9 mouse cellular contexts compared by ENCODE assay signal in genomic region chr1:173377380-173378112, GRCm38 (mm10). TPM values are rescaled to one million over a fixed set of nuclear protein-coding genes. Genes with fewer than 3 reads are reported as not detected.
DNase-seq lines count a peak whose midpoint lies in the region; ATAC-seq and TF ChIP-seq lines count a peak whose summit lies in the region.
"Had no signal": no experiment of that assay in that cellular context is flagged by ENCODE, and none has a peak within 500 bp of the region (broad histone marks: within the 10 kb centered on the region; RNA-seq: fewer than 3 reads in every experiment).

No protein-coding gene starts in this region.

- H3K4me1 ChIP-seq in kidney, adult 2 months (ENCODE audit: control insufficient read depth, insufficient read depth, low read length) = no peaks in the 10 kb centered on the region
- H3K4me1 ChIP-seq in kidney, embryonic 16.5 days (ENCODE audit: insufficient read depth, low read length) = no peaks in the 10 kb centered on the region
- H3K4me1 ChIP-seq in forebrain, embryonic 15.5 days = no peaks in the 10 kb centered on the region
- H3K4me1 ChIP-seq in hindbrain, embryonic 14.5 days (replicated peaks; ENCODE audit: control insufficient read depth, insufficient read depth, low read length) = no peaks in the 10 kb centered on the region
- H3K4me1 ChIP-seq in midbrain, embryonic 10.5 days = peaks cover 8% of the 10 kb centered on the region; the same call in 1 of the 2 replicates

- H3K36me3 ChIP-seq in kidney, adult 2 months (ENCODE audit: control insufficient read depth, insufficient read depth, low read length) = no peaks in the 10 kb centered on the region
- H3K36me3 ChIP-seq in kidney, embryonic 16.5 days (ENCODE audit: insufficient read depth, low read length) = no peaks in the 10 kb centered on the region
- H3K36me3 ChIP-seq in forebrain, embryonic 15.5 days = no peaks in the 10 kb centered on the region
- no peaks in the 10 kb centered on the region for H3K36me3 ChIP-seq in hindbrain, embryonic 14.5 days (replicated peaks; ENCODE audit: control insufficient read depth, insufficient read depth)
- H3K36me3 ChIP-seq in midbrain, embryonic 10.5 days = no peaks in the 10 kb centered on the region

- H3K27ac ChIP-seq in kidney, adult 2 months (ENCODE audit: insufficient read depth, low read depth, low read length) = no peak overlapping the region
- H3K27ac ChIP-seq in kidney, embryonic 16.5 days (ENCODE audit: low read length) = no peak overlapping the region
- H3K27ac ChIP-seq in forebrain, embryonic 15.5 days (replicated peaks) = no peak overlapping the region
- H3K27ac ChIP-seq in hindbrain, embryonic 14.5 days = no peak overlapping the region
- no peak overlapping the region for H3K27ac ChIP-seq in midbrain, embryonic 10.5 days (replicated peaks)
- H3K27ac ChIP-seq: macrophage had no signal

- ATAC-seq in kidney, embryonic 16.5 days (ENCODE audit: low FRiP score, low TSS enrichment) = no peak
- ATAC-seq in forebrain, embryonic 15.5 days (replicated peaks) = peak; percentile 87
- peak; percentile 89 for ATAC-seq in hindbrain, embryonic 14.5 days (ENCODE audit: low FRiP score)

- H3K4me3 ChIP-seq in kidney, adult 2 months (ENCODE audit: insufficient read depth, low read depth, low read length) = no peak overlapping the region
- no peak overlapping the region for H3K4me3 ChIP-seq in kidney, embryonic 16.5 days (ENCODE audit: low read length)
- H3K4me3 ChIP-seq in forebrain, embryonic 15.5 days = no peak overlapping the region
- no peak overlapping the region for H3K4me3 ChIP-seq in hindbrain, embryonic 14.5 days (replicated peaks; ENCODE audit: low read length)
- H3K4me3 ChIP-seq in midbrain, embryonic 10.5 days = no peak overlapping the region

- DNase-seq in kidney, adult 2 months = peak; percentile 19
- DNase-seq in cerebellum, adult 11 months = peak; percentile 84
- peak; percentile 80 for DNase-seq in hindbrain, embryonic 14.5 days (ENCODE audit: low spot score)
- peak; percentile 40 to 84 for DNase-seq in left cerebral cortex, adult 9 months (ENCODE audit: low spot score in 2 of 2)
- peak; percentile 49 for DNase-seq in midbrain, embryonic 10.5 days (ENCODE audit: low spot score)
- peak; percentile 84 for DNase-seq in right cerebral cortex, postnatal 4 days

- no peaks in the 10 kb centered on the region for H3K9me3 ChIP-seq in kidney, embryonic 16.5 days (ENCODE audit: low read length)
- H3K9me3 ChIP-seq in forebrain, embryonic 15.5 days = no peaks in the 10 kb centered on the region
- H3K9me3 ChIP-seq in hindbrain, embryonic 14.5 days (ENCODE audit: control insufficient read depth, low read length) = no peaks in the 10 kb centered on the region
- H3K9me3 ChIP-seq in midbrain, embryonic 10.5 days (replicated peaks) = no peaks in the 10 kb centered on the region

- no peaks in the 10 kb centered on the region for H3K27me3 ChIP-seq in kidney, adult 2 months (replicated peaks; ENCODE audit: control insufficient read depth, insufficient read depth, low read length)
- no peaks in the 10 kb centered on the region for H3K27me3 ChIP-seq in kidney, embryonic 16.5 days (ENCODE audit: insufficient read depth, low read length)
- no peaks in the 10 kb centered on the region for H3K27me3 ChIP-seq in forebrain, embryonic 15.5 days
- no peaks in the 10 kb centered on the region for H3K27me3 ChIP-seq in hindbrain, embryonic 14.5 days (ENCODE audit: control insufficient read depth, insufficient read depth, low read length)
- H3K27me3 ChIP-seq in midbrain, embryonic 10.5 days (ENCODE audit: low read depth, poor library complexity, severe bottlenecking) = no peaks in the 10 kb centered on the region

- no peak overlapping the region for H3K9ac ChIP-seq in kidney, embryonic 16.5 days (replicated peaks; ENCODE audit: low read length)
- H3K9ac ChIP-seq in forebrain, embryonic 15.5 days (replicated peaks) = no peak overlapping the region
- H3K9ac ChIP-seq in hindbrain, embryonic 14.5 days = no peak overlapping the region

- TF ChIP-seq CTCF in kidney, adult 2 months (conservative IDR thresholded peaks at IDR 0.05; ENCODE audit: insufficient read depth, insufficient read length, low read depth, low read length) = peak; percentile 82

- H3K4me2 ChIP-seq in kidney, embryonic 16.5 days (replicated peaks; ENCODE audit: low read depth, low read length) = no peak overlapping the region
- H3K4me2 ChIP-seq in forebrain, embryonic 15.5 days (replicated peaks) = no peak overlapping the region
- peak overlapping the region; percentile 13; the same call in 1 of the 2 replicates for H3K4me2 ChIP-seq in hindbrain, embryonic 14.5 days (replicated peaks)

- no peak for TF ChIP-seq POLR2A in kidney, adult 2 months (IDR thresholded peaks at IDR 0.05; ENCODE audit: low read depth, low read length)

- WGBS in kidney, adult 2 months = 30% methylated on average over 13 of the region's 13 CpGs
- 33% methylated on average over 13 of the region's 13 CpGs for WGBS in kidney, embryonic 16.5 days
- WGBS in forebrain, embryonic 15.5 days = 34% methylated on average over 13 of the region's 13 CpGs
- 29% methylated on average over 13 of the region's 13 CpGs for WGBS in hindbrain, embryonic 14.5 days
- 38% methylated on average over 13 of the region's 13 CpGs for WGBS in midbrain, embryonic 10.5 days

RNA-seq across cellular contexts. Expression of gene Cadm3, which starts 10.1 kb away (rescaled TPM):
- 1.8 and 2.4 TPM in 2 replicates for polyA plus RNA-seq in kidney, adult 2 months (2012; rRNA removed)
- 1.1 and 1.4 TPM in 2 replicates for polyA plus RNA-seq in kidney, embryonic 16.5 days (2015; fragmentation: Nextera tagmentation; extraction: Ambion mirVana)
- 38.1 and 39.7 TPM in 2 replicates for polyA plus RNA-seq in forebrain, embryonic 15.5 days (2015; fragmentation: Nextera tagmentation; extraction: Ambion mirVana)
- 138 and 157 TPM in 2 replicates for polyA plus RNA-seq in hindbrain, embryonic 14.5 days (2014; fragmentation: Nextera tagmentation; extraction: Ambion mirVana)
- polyA plus RNA-seq in midbrain, embryonic 10.5 days (2016; fragmentation: Nextera tagmentation; extraction: Ambion mirVana) = 2.0 and 5.3 TPM in 2 replicates
- polyA plus RNA-seq: macrophage had no signal

RNA-seq across cellular contexts. Expression of gene Aim2, which starts 26.9 kb away (rescaled TPM):
- polyA plus RNA-seq in kidney, adult 2 months (2012; rRNA removed) = 0.68 and 1.8 TPM in 2 replicates
- polyA plus RNA-seq in kidney, embryonic 16.5 days (2015; fragmentation: Nextera tagmentation; extraction: Ambion mirVana) = 2.3 and 3.5 TPM in 2 replicates
- 3.5 and 4.3 TPM in 2 replicates for polyA plus RNA-seq in forebrain, embryonic 15.5 days (2015; fragmentation: Nextera tagmentation; extraction: Ambion mirVana)
- polyA plus RNA-seq in hindbrain, embryonic 14.5 days (2014; fragmentation: Nextera tagmentation; extraction: Ambion mirVana) = 1.3 and 1.4 TPM in 2 replicates
- polyA plus RNA-seq in midbrain, embryonic 10.5 days (2016; fragmentation: Nextera tagmentation; extraction: Ambion mirVana) = 6.7 TPM in 2 replicates

RNA-seq across cellular contexts. Expression of gene Ackr1, which starts 44.0 kb away (rescaled TPM):
- 0.87 and 2.0 TPM in 2 replicates for polyA plus RNA-seq in kidney, adult 2 months (2012; rRNA removed)
- 0.45 and 0.75 TPM in 2 replicates for polyA plus RNA-seq in kidney, embryonic 16.5 days (2015; fragmentation: Nextera tagmentation; extraction: Ambion mirVana)
- 10.7 and 11.6 TPM in 2 replicates for polyA plus RNA-seq in forebrain, embryonic 15.5 days (2015; fragmentation: Nextera tagmentation; extraction: Ambion mirVana)
- polyA plus RNA-seq in hindbrain, embryonic 14.5 days (2014; fragmentation: Nextera tagmentation; extraction: Ambion mirVana) = 23.4 and 24.0 TPM in 2 replicates
- 1.6 and 2.4 TPM in 2 replicates for polyA plus RNA-seq in midbrain, embryonic 10.5 days (2016; fragmentation: Nextera tagmentation; extraction: Ambion mirVana)
- polyA plus RNA-seq: macrophage had no signal

Comparison
In these comparisons a context has a peak if more than half of its experiments do, and no peak if none do; other contexts are left out.
1. DNase-seq: peak in every context shown above with its lines; median percentile 84 in cerebellum, adult 11 months; 84 in right cerebral cortex, postnatal 4 days; 80 in hindbrain, embryonic 14.5 days; 62 in left cerebral cortex, adult 9 months; 49 in midbrain, embryonic 10.5 days; 19 in kidney, adult 2 months.